Mouse (Mus musculus) thymus, adult 2 months (tissue): ENCODE data around the gene BC147527. TPM values are rescaled to one million over a fixed set of nuclear protein-coding genes. Genes with fewer than 3 reads are reported as not detected.
"Not testable (repeated sequence)": the region's sequence is repeated elsewhere in the genome, so short reads cannot be mapped to it uniquely, and the experiment has no call there.

Source experiments
- DNase-seq: peaks from one replicate; pipeline ENCODE4 v3.0.0; 2021
- H3K27ac ChIP-seq: fragments of 200-500 bp; 2 replicates; pipeline ENCODE4 v1.5.1; 2012; ENCODE audit warnings: low read length, control low read depth; ENCODE audit not compliant: control insufficient read depth, insufficient read depth
- H3K27me3 ChIP-seq: fragments of 200-500 bp; 2 replicates; pipeline ENCODE4 v1.6.1; 2012; ENCODE audit warnings: mild to moderate bottlenecking, low read length, moderate library complexity, mixed read lengths; ENCODE audit not compliant: control insufficient read depth, insufficient read depth
- H3K36me3 ChIP-seq: fragments of 200-500 bp; 2 replicates; pipeline ENCODE4 v1.6.1; 2012; ENCODE audit warnings: mild to moderate bottlenecking, low read length, moderate library complexity; ENCODE audit not compliant: control insufficient read depth, insufficient read depth
- H3K4me1 ChIP-seq: fragments of 200-500 bp; replicated peaks from 2 replicates; pipeline ENCODE4 v1.6.1; 2012; ENCODE audit warnings: low read length; ENCODE audit not compliant: control insufficient read depth, insufficient read depth
- H3K4me3 ChIP-seq: fragments of 200-500 bp; 2 replicates; pipeline ENCODE4 v1.5.1; 2012; ENCODE audit warnings: mild to moderate bottlenecking, low read length, control low read depth, moderate library complexity; ENCODE audit not compliant: control insufficient read depth, insufficient read depth
- CTCF ChIP-seq: fragments of 200-500 bp; IDR thresholded peaks from 2 replicates; pipeline ENCODE4 v1.5.1; 2012; ENCODE audit warnings: mild to moderate bottlenecking, control low read depth, low read length, moderate library complexity, borderline replicate concordance; ENCODE audit not compliant: control insufficient read depth, poor library complexity, insufficient read depth; ENCODE audit errors: extremely low read depth
- POLR2A ChIP-seq: fragments of 200-500 bp; IDR thresholded peaks from 2 replicates; pipeline ENCODE4 v1.6.1; 2012; ENCODE audit warnings: mild to moderate bottlenecking, low read length, control low read depth, moderate library complexity; ENCODE audit not compliant: control insufficient read depth, poor library complexity, insufficient read depth; ENCODE audit errors: extremely low read depth
- WGBS: fragments of 180-500 bp; shearing (Covaris S2); methylation state at CpG from one replicate; pipeline ENCODE4 v1.1.7; 2018; 5-methylcytosine and 5-hydroxymethylcytosine counted together
- polyA plus RNA-seq: library from polyadenylated mRNA; depleted of rRNA; stranded (reverse); fragments of >200 nt; gene quantifications from 2 replicates; pipeline ENCODE4 v1.2.3, GENCODE M21; 2012; rRNA removed

Gene BC147527
- polyA plus RNA-seq, 1 experiment, result 6.0 TPM

GRCm38 (mm10) chr13:120299324-120299894 is 783 bp upstream of the BC147527 start:
- DNase-seq, result no peak
- Histone ChIP-seq H3K4me3 (no peak overlapping the region), H3K27ac (peak overlapping the region; percentile 99), H3K4me1 (peaks cover 26% of the 10 kb centered on the region), H3K36me3 (no peaks in the 10 kb centered on the region), H3K27me3 (no peaks in the 10 kb centered on the region)
- WGBS, result 2% methylated on average over 1 of the region's 1 CpGs
- no peak for TF ChIP-seq CTCF
- TF ChIP-seq POLR2A, result no peak

- H3K27ac ChIP-seq, result peak overlapping the region; percentile 99
- WGBS, result 88% methylated on average over 4 of the region's 4 CpGs
- H3K4me1 ChIP-seq, result peaks cover 26% of the 10 kb centered on the region
- TF ChIP-seq POLR2A (no peak), CTCF (no peak)
- no peaks in the 10 kb centered on the region for H3K36me3 ChIP-seq
- H3K4me3 ChIP-seq, result peak overlapping the region; percentile 48; the same call in 1 of the 2 replicates
- DNase-seq, result no peak
- H3K27me3 ChIP-seq, result no peaks in the 10 kb centered on the region
Measured at GRCm38 (mm10) chr13:120300853-120301252, 661 bp downstream of the BC147527 start.

- TF ChIP-seq CTCF, result no peak
- no peak for TF ChIP-seq POLR2A
- Histone ChIP-seq H3K27ac (no peak overlapping the region; the same call in 1 of the 2 replicates), H3K4me1 (no peaks in the 10 kb centered on the region; the same call in 1 of the 2 replicates), H3K4me3 (no peak overlapping the region), H3K27me3 (no peaks in the 10 kb centered on the region), H3K36me3 (0 out of 2 replicates have a peak, but pooled peaks cover 6% of the 10 kb centered on the region)
- 88% methylated on average over 4 of the region's 4 CpGs for WGBS
- DNase-seq, result no peak
Measured at GRCm38 (mm10) chr13:120310749-120311148, 10.6 kb downstream of the BC147527 start.

- H3K4me1 ChIP-seq, result no peaks in the 10 kb centered on the region; the same call in 1 of the 2 replicates
- 55% methylated on average over 14 of the region's 14 CpGs for WGBS
- no peak overlapping the region for H3K4me3 ChIP-seq
- no peaks in the 10 kb centered on the region for H3K27me3 ChIP-seq
- no peak overlapping the region for H3K27ac ChIP-seq
- no peaks in the 10 kb centered on the region for H3K36me3 ChIP-seq
- DNase-seq, result peak; percentile 30
- TF ChIP-seq CTCF, result peak; percentile 67; the same call in 1 of the 2 replicates
- TF ChIP-seq POLR2A, result no peak
Measured at GRCm38 (mm10) chr13:120313584-120313983, 13.4 kb downstream of the BC147527 start.

GRCm38 (mm10) chr13:120316578-120316977 is 16.4 kb downstream of the BC147527 start, which contains the start of gene Tcstv3:
TSS of gene Tcstv3 (plus strand) at chr13:120316878.
- 87% methylated on average over 3 of the region's 3 CpGs for WGBS
- H3K36me3 ChIP-seq, result not testable (repeated sequence)

GRCm38 (mm10) chr13:120320183-120320582 is 20.0 kb downstream of the BC147527 start:
- H3K36me3 ChIP-seq, result no peaks in the 10 kb centered on the region
- no peak overlapping the region for H3K27ac ChIP-seq
- no peaks in the 10 kb centered on the region for H3K4me1 ChIP-seq
- no peaks in the 10 kb centered on the region for H3K27me3 ChIP-seq
- H3K4me3 ChIP-seq, result no peak overlapping the region
- no peak for DNase-seq
- TF ChIP-seq CTCF, result no peak
- no peak for TF ChIP-seq POLR2A
- WGBS, result 75% methylated on average over 3 of the region's 3 CpGs

More at GRCm38 (mm10) chr13:120316578-120316977, 16.4 kb downstream of the BC147527 start, which contains the start of gene Tcstv3:
- not testable (repeated sequence) for H3K27ac ChIP-seq, H3K27me3 ChIP-seq, H3K4me1 ChIP-seq, DNase-seq, H3K4me3 ChIP-seq

GRCm38 (mm10) chr13:120320721-120321120 is 20.5 kb downstream of the BC147527 start:
- DNase-seq, result no peak
- 93% methylated on average over 1 of the region's 1 CpGs for WGBS
- H3K4me1 ChIP-seq, result no peaks in the 10 kb centered on the region
- no peak for TF ChIP-seq POLR2A
- no peak for TF ChIP-seq CTCF
- H3K27ac ChIP-seq, result no peak overlapping the region
- no peaks in the 10 kb centered on the region for H3K27me3 ChIP-seq
- H3K4me3 ChIP-seq, result no peak overlapping the region
- H3K36me3 ChIP-seq, result no peaks in the 10 kb centered on the region

Other genes with a start within 250 kb of the BC147527 start
- 2.9 and 3.3 TPM in 2 replicates for gene Gm21188, start 248.2 kb upstream of the BC147527 start, polyA plus RNA-seq
- gene Gm20767, start 160.1 kb upstream of the BC147527 start, polyA plus RNA-seq, result not detected in 2 replicates
- not detected in 2 replicates for gene Gm21818, start 128.0 kb upstream of the BC147527 start, polyA plus RNA-seq
- gene Gm21762, start 84.4 kb upstream of the BC147527 start, polyA plus RNA-seq, result 2.6 and 4.0 TPM in 2 replicates
- gene Gm21731, start 61.3 kb upstream of the BC147527 start, polyA plus RNA-seq, result not detected in 2 replicates
- gene AF067061, start 37.3 kb upstream of the BC147527 start, polyA plus RNA-seq, result 0.12 TPM in 1 of 2 replicates, not detected in the other
- gene Tcstv3, start 16.5 kb downstream of the BC147527 start, polyA plus RNA-seq, result not detected in 2 replicates